Mouse (Mus musculus): ENCODE measurements around the gene Piwil4.

DNA sequence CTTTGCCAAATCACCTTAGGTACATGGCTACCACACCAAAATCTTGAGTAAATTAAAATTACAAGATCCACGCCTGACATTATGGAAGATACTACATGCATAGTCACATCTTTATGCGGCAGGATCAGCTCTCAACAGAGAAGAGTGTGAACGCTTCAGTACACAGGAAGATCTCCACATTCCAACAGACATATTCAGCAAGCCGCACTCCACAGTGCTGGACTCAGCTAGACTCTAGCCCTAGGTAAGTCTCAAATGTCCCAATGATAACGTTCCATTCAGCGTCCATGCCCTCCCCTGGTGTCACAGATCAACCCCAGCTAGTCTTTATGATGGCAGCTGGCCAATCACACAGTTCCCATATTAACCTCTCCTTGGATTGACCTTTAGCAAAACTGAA is 14.5 kb downstream of the Piwil4 start:
- TF ChIP-seq CTCF (IDR thresholded peaks at IDR 0.05; ENCODE audit: low read depth), result no peak
- no peak for TF ChIP-seq EP300 (IDR thresholded peaks at IDR 0.05; ENCODE audit: low read depth)
